In the genomic region with DNA sequence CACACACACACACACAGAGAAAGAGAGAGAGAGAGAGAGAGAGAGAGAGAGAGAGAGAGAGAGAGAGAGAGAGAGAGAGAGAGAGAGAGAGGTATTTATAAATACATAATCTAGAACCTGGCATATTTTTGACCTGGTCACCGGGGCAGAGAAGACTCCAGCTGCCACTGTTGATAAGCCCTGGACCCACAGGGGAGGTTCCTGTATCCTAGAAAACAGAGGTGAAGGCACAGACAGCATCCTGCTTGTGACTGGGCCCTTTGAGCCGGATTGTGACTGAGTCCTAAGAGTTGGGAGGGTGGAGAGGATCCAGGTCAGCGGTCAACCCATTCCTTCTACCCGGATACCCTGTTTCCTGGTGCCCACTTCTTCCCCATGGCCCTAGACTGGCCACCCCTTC, we compare ENCODE assay signal across 35 mouse cellular contexts. TPM values are rescaled to one million over a fixed set of nuclear protein-coding genes. Genes with fewer than 3 reads are reported as not detected.
DNase-seq lines count a peak whose midpoint lies in the region; ATAC-seq and TF ChIP-seq lines count a peak whose summit lies in the region.
"Had no signal": no experiment of that assay in that cellular context is flagged by ENCODE, and none has a peak within 500 bp of the region (broad histone marks: within the 10 kb centered on the region; RNA-seq: fewer than 3 reads in every experiment).

No protein-coding gene starts in this region.

- peaks cover 40% of the 10 kb centered on the region for H3K36me3 ChIP-seq in heart, embryonic 10.5 days
- H3K36me3 ChIP-seq in heart, adult 2 months (ENCODE audit: control insufficient read depth, insufficient read depth, low read length), result no peaks in the 10 kb centered on the region
- H3K36me3 ChIP-seq in liver, embryonic 14.5 days (replicated peaks; ENCODE audit: control insufficient read depth, insufficient read depth, low read depth), result peaks cover 28% of the 10 kb centered on the region

- no peak overlapping the region for H3K9ac ChIP-seq in heart, adult 2 months (ENCODE audit: low read depth, low read length)
- H3K9ac ChIP-seq in liver, embryonic 14.5 days (replicated peaks), result peak overlapping the region; percentile 6; the same call in 1 of the 2 replicates
- H3K9ac ChIP-seq: embryonic facial prominence, embryonic 12.5 days; forebrain, embryonic 12.5 days; forebrain, postnatal 0 days; heart, embryonic 12.5 days; hindbrain, embryonic 15.5 days; kidney, embryonic 15.5 days; limb, embryonic 15.5 days had no signal

- no peak for TF ChIP-seq POLR2A in heart, adult 2 months (IDR thresholded peaks at IDR 0.05; ENCODE audit: insufficient read depth, low read depth, low read length)

- no peaks in the 10 kb centered on the region for H3K79me2 ChIP-seq in heart, adult 2 months (replicated peaks; ENCODE audit: control insufficient read depth, insufficient read depth, low read length)

- no peaks in the 10 kb centered on the region for H3K9me3 ChIP-seq in heart, embryonic 10.5 days
- no peaks in the 10 kb centered on the region for H3K9me3 ChIP-seq in liver, embryonic 14.5 days (ENCODE audit: control insufficient read depth, low read length)
- H3K9me3 ChIP-seq: embryonic facial prominence, embryonic 12.5 days; forebrain, embryonic 12.5 days; heart, embryonic 12.5 days; hindbrain, embryonic 15.5 days; kidney, embryonic 15.5 days; limb, embryonic 10.5 days; limb, embryonic 15.5 days; midbrain, embryonic 10.5 days had no signal

- ATAC-seq in erythroid progenitor cell, adult 5-6 weeks (replicated peaks; ENCODE audit: low FRiP score, poor library complexity, severe bottlenecking), result peak; percentile 91
- peak; percentile 75 for ATAC-seq in liver, embryonic 14.5 days (ENCODE audit: insufficient read depth)
- ATAC-seq in megakaryocyte-erythroid progenitor cell, adult 5-6 weeks (replicated peaks; ENCODE audit: low FRiP score, low TSS enrichment, poor library complexity, severe bottlenecking), result 0 out of 2 replicates have a peak, but pooled peaks have one; percentile 31
- ATAC-seq: forebrain, postnatal 0 days; inflammation-experienced regulatory T-cells, adult 6 months; midbrain, embryonic 16.5 days had no signal

- TF ChIP-seq EP300 in heart, adult 2 months (IDR thresholded peaks at IDR 0.05; ENCODE audit: insufficient read depth, low read depth, low read length), result no peak
- peak; percentile 78 for TF ChIP-seq EP300 in liver, embryonic 14.5 days (IDR thresholded peaks at IDR 0.05; ENCODE audit: low read depth)

- intact Hi-C loops in heart, adult 2 months (cut with DNase I), result no loop called here

- peaks cover 16% of the 10 kb centered on the region for H3K4me1 ChIP-seq in heart, embryonic 10.5 days
- no peaks in the 10 kb centered on the region for H3K4me1 ChIP-seq in heart, adult 2 months (ENCODE audit: control insufficient read depth, insufficient read depth, low read length)
- H3K4me1 ChIP-seq in liver, embryonic 14.5 days (replicated peaks; ENCODE audit: control insufficient read depth in 2 of 2, insufficient read depth in 2 of 2, low read length in 1 of 2), result peaks cover 15 to 36% of the 10 kb centered on the region in 2 experiments
- H3K4me1 ChIP-seq: embryonic facial prominence, embryonic 12.5 days had no signal

- 61% methylated on average over 4 of the region's 4 CpGs for WGBS in heart, embryonic 10.5 days
- WGBS in heart, adult 2 months, result 52% methylated on average over 4 of the region's 4 CpGs
- 48% methylated on average over 4 of the region's 4 CpGs for WGBS in liver, embryonic 14.5 days (ENCODE audit: insufficient replicate concordance)

- H3K4me3 ChIP-seq in heart, embryonic 10.5 days, result no peak overlapping the region
- no peak overlapping the region for H3K4me3 ChIP-seq in heart, adult 2 months
- no peak overlapping the region; a peak in 1 of 4 replicates for H3K4me3 ChIP-seq in liver, embryonic 14.5 days (ENCODE audit: insufficient read depth in 1 of 2, low read depth in 2 of 2, low read length in 2 of 2)
- H3K4me3 ChIP-seq: embryonic facial prominence, embryonic 12.5 days; forebrain, embryonic 12.5 days; heart, embryonic 12.5 days; hindbrain, embryonic 15.5 days; kidney, embryonic 15.5 days; limb, embryonic 10.5 days; limb, embryonic 15.5 days; midbrain, embryonic 10.5 days had no signal

- no peaks in the 10 kb centered on the region for H3K27me3 ChIP-seq in heart, embryonic 10.5 days (ENCODE audit: insufficient read depth, poor library complexity, severe bottlenecking)
- H3K27me3 ChIP-seq in heart, adult 2 months (ENCODE audit: control insufficient read depth, insufficient read depth, low read length), result no peaks in the 10 kb centered on the region
- no peaks in the 10 kb centered on the region for H3K27me3 ChIP-seq in liver, embryonic 14.5 days (ENCODE audit: control insufficient read depth, insufficient read depth, low read length)
- H3K27me3 ChIP-seq: CH12.LX; embryonic facial prominence, embryonic 12.5 days; forebrain, embryonic 12.5 days; heart, embryonic 12.5 days; hindbrain, embryonic 15.5 days; kidney, embryonic 15.5 days; limb, embryonic 15.5 days had no signal

- no peak for TF ChIP-seq CTCF in heart, adult 2 months (IDR thresholded peaks at IDR 0.05)
- TF ChIP-seq CTCF in liver, embryonic 14.5 days (IDR thresholded peaks at IDR 0.05; ENCODE audit: low read depth), result no peak

- 0 out of 2 replicates have a peak overlapping the region, but pooled peaks have one; percentile 6 for H3K27ac ChIP-seq in heart, embryonic 10.5 days
- no peak overlapping the region for H3K27ac ChIP-seq in heart, adult 2 months
- H3K27ac ChIP-seq in liver, embryonic 14.5 days, result peak overlapping the region; percentile 82
- H3K27ac ChIP-seq: embryonic facial prominence, embryonic 12.5 days; forebrain, embryonic 12.5 days; hindbrain, embryonic 15.5 days; kidney, embryonic 15.5 days; limb, embryonic 10.5 days; limb, embryonic 15.5 days; macrophage; midbrain, embryonic 10.5 days had no signal

- DNase-seq in heart, embryonic 10.5 days (ENCODE audit: low spot score), result no peak
- DNase-seq in heart, adult 2 months, result no peak
- peak; percentile 47 to 67 (median 52) for DNase-seq in liver, embryonic 14.5 days (ENCODE audit: low read depth in 3 of 3, low spot score in 3 of 3)
- DNase-seq in kidney, postnatal 4 days, result no peak
- DNase-seq in embryo, embryonic 10 days (ENCODE audit: low spot score), result no peak
- DNase-seq in kidney, postnatal 14 days, result no peak
- DNase-seq: adrenal gland, adult 8-10 months; cerebellum, adult 8-10 months; cerebellum, postnatal 25 days; forebrain, postnatal 0 days; gastrocnemius, postnatal 14 days; heart, adult 11 months; heart, postnatal 4 days; kidney, adult 11 months; layer of hippocampus, postnatal 36 days; right cerebral cortex, adult 18-20 months; spleen, adult 18-20 months; thymus, adult 2 months; thymus, postnatal 36 days had no signal

- H3K4me2 ChIP-seq in liver, embryonic 14.5 days (ENCODE audit: low read depth), result peak overlapping the region; percentile 37
- H3K4me2 ChIP-seq: embryonic facial prominence, embryonic 12.5 days; forebrain, embryonic 12.5 days; heart, embryonic 12.5 days; hindbrain, embryonic 15.5 days; kidney, embryonic 15.5 days; limb, embryonic 15.5 days had no signal

RNA-seq across cellular contexts. Expression of gene Fam167b, which starts 10.5 kb away (rescaled TPM):
- polyA plus RNA-seq in heart, embryonic 10.5 days (2016; fragmentation: Nextera tagmentation; extraction: Ambion mirVana), result 1.6 and 3.6 TPM in 2 replicates
- total RNA-seq in heart, adult 2 months (2021), result under 1 TPM in 1 of 2 experiments, not detected in 1; 0.81 TPM
- polyA plus RNA-seq in heart, adult 2 months (2012; rRNA removed), result 1.4 and 1.8 TPM in 2 replicates
- total RNA-seq in erythroid progenitor cell, adult 5-6 weeks (2015; ENCODE audit: low replicate concordance), result not detected in 2 replicates
- total RNA-seq in erythroid progenitor cell, adult 5-6 weeks (2017; ENCODE audit: low replicate concordance), result not detected in 2 replicates
- polyA plus RNA-seq in liver, embryonic 14.5 days (2012; rRNA removed), result 7.6 TPM in 2 replicates
- 5.4 and 5.8 TPM in 2 replicates for polyA plus RNA-seq in liver, embryonic 14.5 days (2014; fragmentation: Nextera tagmentation; extraction: Ambion mirVana)
- not detected in 2 replicates for total RNA-seq in megakaryocyte-erythroid progenitor cell, adult 5-6 weeks (2014; fragmentation: Nextera tagmentation)
- not detected in 2 replicates for total RNA-seq in megakaryocyte-erythroid progenitor cell, adult 5-6 weeks (2017)
- total RNA-seq: ES-E14; forebrain, postnatal 0 days; neutrophil, adult 5-6 weeks had no signal
- polyA plus RNA-seq: forebrain, postnatal 0 days; macrophage had no signal

RNA-seq across cellular contexts. Expression of gene Eif3i, which starts 11.6 kb away (rescaled TPM):
- 212 and 236 TPM in 2 replicates for polyA plus RNA-seq in heart, embryonic 10.5 days (2016; fragmentation: Nextera tagmentation; extraction: Ambion mirVana)
- 100 to 1,000 TPM; 116 to 132 TPM for total RNA-seq in heart, adult 2 months (2021)
- 185 and 257 TPM in 2 replicates for polyA plus RNA-seq in heart, adult 2 months (2012; rRNA removed)
- total RNA-seq in erythroid progenitor cell, adult 5-6 weeks (2015; ENCODE audit: low replicate concordance), result 79.6 and 96.9 TPM in 2 replicates
- 59.7 and 69.6 TPM in 2 replicates for total RNA-seq in erythroid progenitor cell, adult 5-6 weeks (2017; ENCODE audit: low replicate concordance)
- 223 and 242 TPM in 2 replicates for polyA plus RNA-seq in liver, embryonic 14.5 days (2012; rRNA removed)
- 201 and 225 TPM in 2 replicates for polyA plus RNA-seq in liver, embryonic 14.5 days (2014; fragmentation: Nextera tagmentation; extraction: Ambion mirVana)
- 425 and 431 TPM in 2 replicates for total RNA-seq in megakaryocyte-erythroid progenitor cell, adult 5-6 weeks (2014; fragmentation: Nextera tagmentation)
- total RNA-seq in megakaryocyte-erythroid progenitor cell, adult 5-6 weeks (2017), result 323 and 412 TPM in 2 replicates

RNA-seq across cellular contexts. Expression of gene Tmem234, which starts 11.6 kb away (rescaled TPM):
- polyA plus RNA-seq in heart, embryonic 10.5 days (2016; fragmentation: Nextera tagmentation; extraction: Ambion mirVana), result 184 and 200 TPM in 2 replicates
- total RNA-seq in heart, adult 2 months (2021), result 10 to 100 TPM; 35.9 to 41.7 TPM
- 69.5 and 74.9 TPM in 2 replicates for polyA plus RNA-seq in heart, adult 2 months (2012; rRNA removed)
- 113 and 124 TPM in 2 replicates for total RNA-seq in erythroid progenitor cell, adult 5-6 weeks (2015; ENCODE audit: low replicate concordance)
- 96.7 and 118 TPM in 2 replicates for total RNA-seq in erythroid progenitor cell, adult 5-6 weeks (2017; ENCODE audit: low replicate concordance)
- polyA plus RNA-seq in liver, embryonic 14.5 days (2012; rRNA removed), result 78.5 and 84.2 TPM in 2 replicates
- 108 and 129 TPM in 2 replicates for polyA plus RNA-seq in liver, embryonic 14.5 days (2014; fragmentation: Nextera tagmentation; extraction: Ambion mirVana)
- 116 and 126 TPM in 2 replicates for total RNA-seq in megakaryocyte-erythroid progenitor cell, adult 5-6 weeks (2014; fragmentation: Nextera tagmentation)
- 89.9 and 120 TPM in 2 replicates for total RNA-seq in megakaryocyte-erythroid progenitor cell, adult 5-6 weeks (2017)

RNA-seq across cellular contexts. Expression of gene Lck, which starts 15.4 kb away (rescaled TPM):
- 3.0 and 6.3 TPM in 2 replicates for polyA plus RNA-seq in heart, embryonic 10.5 days (2016; fragmentation: Nextera tagmentation; extraction: Ambion mirVana)
- total RNA-seq in heart, adult 2 months (2021), result 1 to 10 TPM in 1 of 2 experiments, under 1 TPM in 1; 0.84 to 1.1 TPM
- 1.6 and 3.5 TPM in 2 replicates for polyA plus RNA-seq in heart, adult 2 months (2012; rRNA removed)
- 8.0 and 23.1 TPM in 2 replicates for total RNA-seq in erythroid progenitor cell, adult 5-6 weeks (2015; ENCODE audit: low replicate concordance)
- total RNA-seq in erythroid progenitor cell, adult 5-6 weeks (2017; ENCODE audit: low replicate concordance), result 8.5 and 10.1 TPM in 2 replicates
- polyA plus RNA-seq in liver, embryonic 14.5 days (2012; rRNA removed), result 2.7 and 3.1 TPM in 2 replicates
- polyA plus RNA-seq in liver, embryonic 14.5 days (2014; fragmentation: Nextera tagmentation; extraction: Ambion mirVana), result 3.9 TPM in 2 replicates
- 12.7 and 12.8 TPM in 2 replicates for total RNA-seq in megakaryocyte-erythroid progenitor cell, adult 5-6 weeks (2014; fragmentation: Nextera tagmentation)
- total RNA-seq in megakaryocyte-erythroid progenitor cell, adult 5-6 weeks (2017), result 3.7 and 11.6 TPM in 2 replicates

RNA-seq across cellular contexts. Expression of gene Dcdc2b, which starts 25.2 kb away (rescaled TPM):
- polyA plus RNA-seq in heart, embryonic 10.5 days (2016; fragmentation: Nextera tagmentation; extraction: Ambion mirVana), result 1.1 and 1.7 TPM in 2 replicates
- under 1 TPM; 0.39 to 0.45 TPM for total RNA-seq in heart, adult 2 months (2021)
- polyA plus RNA-seq in heart, adult 2 months (2012; rRNA removed), result 1.7 and 3.3 TPM in 2 replicates
- total RNA-seq in erythroid progenitor cell, adult 5-6 weeks (2015; ENCODE audit: low replicate concordance), result 2.9 TPM in 1 of 2 replicates, not detected in the other
- total RNA-seq in erythroid progenitor cell, adult 5-6 weeks (2017; ENCODE audit: low replicate concordance), result 3.7 TPM in 1 of 2 replicates, not detected in the other
- 0.28 and 0.47 TPM in 2 replicates for polyA plus RNA-seq in liver, embryonic 14.5 days (2012; rRNA removed)
- 0.19 and 0.61 TPM in 2 replicates for polyA plus RNA-seq in liver, embryonic 14.5 days (2014; fragmentation: Nextera tagmentation; extraction: Ambion mirVana)
- not detected in 2 replicates for total RNA-seq in megakaryocyte-erythroid progenitor cell, adult 5-6 weeks (2014; fragmentation: Nextera tagmentation)
- total RNA-seq in megakaryocyte-erythroid progenitor cell, adult 5-6 weeks (2017), result 11.0 TPM in 1 of 2 replicates, not detected in the other

Comparison
In these comparisons a context has a peak if more than half of its experiments do, and no peak if none do; other contexts are left out.
1. DNase-seq: peak in liver, embryonic 14.5 days (3 of 3); none in heart, embryonic 10.5 days (single experiment), heart, adult 2 months (0 of 2), kidney, postnatal 4 days (0 of 2), embryo, embryonic 10 days (single experiment) and kidney, postnatal 14 days (single experiment).
2. ATAC-seq: peak in every context shown above with its lines; median percentile 91 in erythroid progenitor cell, adult 5-6 weeks; 75 in liver, embryonic 14.5 days; 31 in megakaryocyte-erythroid progenitor cell, adult 5-6 weeks.